Mouse (Mus musculus) midbrain, postnatal 0 days (tissue): ENCODE measurements around the gene Grk1. TPM values are rescaled to one million over a fixed set of nuclear protein-coding genes. Genes with fewer than 3 reads are reported as not detected.

ENCODE experiments used
- ATAC-seq: fragments of 200-750 bp; cut with Nextera tagmentation; 2 replicates; pipeline ENCODE4 v1.8.0; 2017; ENCODE audit warnings: moderate number of reproducible peaks, mild to moderate bottlenecking, moderate TSS enrichment, moderate library complexity; ENCODE audit not compliant: low FRiP score
- DNase-seq: peaks from one replicate; pipeline ENCODE4 v3.0.0-alpha.2; 2015; ENCODE audit warnings: low spot score
- H3K27ac ChIP-seq: fragments of 300-500 bp; sonication (generic); 2 replicates; pipeline ENCODE4 v1.5.1; 2014; ENCODE audit warnings: low read depth, mild to moderate bottlenecking, low read length, mixed read lengths
- H3K27me3 ChIP-seq: fragments of 300-500 bp; sonication (generic); 2 replicates; pipeline ENCODE4 v1.6.1; 2014; ENCODE audit warnings: low read length, control low read depth, mixed read lengths; ENCODE audit not compliant: insufficient read depth
- H3K36me3 ChIP-seq: fragments of 300-500 bp; sonication (generic); 2 replicates; pipeline ENCODE4 v1.6.1; 2014; ENCODE audit warnings: low read length, control low read depth, mixed read lengths; ENCODE audit not compliant: insufficient read depth
- H3K4me1 ChIP-seq: fragments of 300-500 bp; sonication (generic); 2 replicates; pipeline ENCODE4 v1.6.1; 2014; ENCODE audit warnings: mild to moderate bottlenecking, control low read depth, antibody characterized with exemption, low read length, mixed read lengths; ENCODE audit not compliant: insufficient read depth
- H3K4me2 ChIP-seq: fragments of 300-500 bp; sonication (generic); 2 replicates; pipeline ENCODE4 v1.6.1; 2014; ENCODE audit warnings: low read depth, mild to moderate bottlenecking, low read length, mixed read lengths; ENCODE audit not compliant: poor library complexity, severe bottlenecking
- H3K4me3 ChIP-seq: fragments of 300-500 bp; sonication (generic); 2 replicates; pipeline ENCODE4 v1.5.1; 2014; ENCODE audit warnings: low read depth, mild to moderate bottlenecking, low read length, moderate library complexity
- H3K9ac ChIP-seq: fragments of 300-500 bp; sonication (generic); replicated peaks from 2 replicates; pipeline ENCODE4 v1.6.1; 2014; ENCODE audit warnings: mild to moderate bottlenecking, low read length, moderate library complexity, mixed read lengths; ENCODE audit not compliant: poor library complexity, severe bottlenecking
- H3K9me3 ChIP-seq: fragments of 300-500 bp; sonication (generic); 2 replicates; pipeline ENCODE4 v1.6.1; 2016; ENCODE audit warnings: low read length, control low read depth
- CTCF ChIP-seq: IDR thresholded peaks from 2 replicates; pipeline ENCODE4 v1.5.1; 2016; ENCODE audit warnings: antibody characterized with exemption, mild to moderate bottlenecking
- WGBS: fragments of 180-500 bp; shearing (Covaris S2); extraction: QIAGEN DNeasy Blood & Tissue Kit; methylation state at CpG from one replicate; pipeline ENCODE4 v1.1.7; 2014; 5-methylcytosine and 5-hydroxymethylcytosine counted together
- polyA plus RNA-seq: library from polyadenylated mRNA; unstranded; fragments of >200 nt; fragmentation: Nextera tagmentation; extraction: Ambion mirVana; gene quantifications from 2 replicates; pipeline ENCODE4 v1.2.1, GENCODE M21; 2015
- total RNA-seq: library from RNA; depleted of rRNA; stranded (reverse); fragments of >200 nt; gene quantifications from 2 replicates; pipeline ENCODE4 v1.2.3, GENCODE M21; 2014

The Grk1 gene
- total and polyA plus RNA-seq, 2 experiments from 2014 or later = under 0.01 TPM; not detected in 1

DNA sequence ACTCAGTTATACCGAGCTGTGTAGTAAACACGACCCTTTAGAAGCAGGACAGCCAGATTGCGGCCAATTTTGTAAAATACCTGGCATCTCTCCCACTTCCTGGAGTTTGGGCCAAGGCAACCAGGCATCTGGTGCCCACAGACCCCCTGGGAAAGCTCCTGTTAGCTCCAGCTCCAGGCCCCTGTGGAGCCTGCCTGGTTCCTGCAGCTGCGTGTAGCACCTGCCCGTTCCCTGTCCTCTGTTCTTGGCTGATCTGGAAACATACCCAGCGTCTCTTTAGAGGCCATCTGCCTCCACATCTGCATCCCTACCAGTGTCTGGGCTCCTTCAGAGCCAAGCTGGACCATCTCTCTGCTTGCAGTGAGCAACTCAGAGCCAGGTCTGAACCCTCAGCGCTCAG, 25.5 kb downstream of the Grk1 start:
- ATAC-seq = no peak

GRCm38 (mm10) chr8:13430866-13431265, 26.0 kb downstream of the Grk1 start:
- Histone ChIP-seq H3K9ac (0 out of 2 replicates have a peak overlapping the region, but pooled peaks have one; percentile 8), H3K4me2 (no peak overlapping the region), H3K27me3 (peaks cover 15% of the 10 kb centered on the region), H3K9me3 (no peaks in the 10 kb centered on the region), H3K36me3 (no peaks in the 10 kb centered on the region), H3K4me1 (no peaks in the 10 kb centered on the region), H3K4me3 (no peak overlapping the region), H3K27ac (no peak overlapping the region)
- DNase-seq (no peak), ATAC-seq (no peak)
- no peak for TF ChIP-seq CTCF

More for the DNA sequence above, 25.5 kb downstream of the Grk1 start:
- no peaks in the 10 kb centered on the region for H3K9me3 ChIP-seq
- no peak overlapping the region for H3K4me2 ChIP-seq
- no peaks in the 10 kb centered on the region for H3K36me3 ChIP-seq
- TF ChIP-seq CTCF = no peak
- peaks cover 10% of the 10 kb centered on the region for H3K27me3 ChIP-seq
- 72% methylated on average over 7 of the region's 7 CpGs for WGBS
- H3K4me1 ChIP-seq = no peaks in the 10 kb centered on the region
- DNase-seq = peak; percentile 63
- 0 out of 2 replicates have a peak overlapping the region, but pooled peaks have one; percentile 8 for H3K9ac ChIP-seq
- H3K4me3 ChIP-seq = no peak overlapping the region
- H3K27ac ChIP-seq = no peak overlapping the region

DNA sequence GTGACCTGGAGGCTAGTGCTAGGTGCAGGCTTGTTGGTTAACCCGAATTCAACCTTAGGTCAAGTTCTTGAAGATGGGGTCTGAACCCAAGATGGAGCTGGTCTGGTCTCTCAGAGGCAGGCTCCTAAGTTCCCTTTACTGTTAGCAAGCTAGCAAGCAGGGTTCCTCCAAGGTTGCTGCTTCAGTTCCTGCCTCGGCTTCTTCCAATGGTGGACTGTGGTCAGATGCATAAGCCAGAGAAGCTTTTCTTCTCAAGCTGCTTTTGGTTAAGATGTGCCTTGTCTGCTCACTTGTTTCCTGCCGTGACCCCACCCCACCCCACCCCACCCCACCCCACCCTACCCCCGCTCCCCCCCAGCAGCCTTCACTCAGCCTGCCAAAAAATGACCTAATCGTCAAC, 28.2 kb downstream of the Grk1 start:
- DNase-seq = no peak
- Histone ChIP-seq H3K4me2 (no peak overlapping the region), H3K9ac (no peak overlapping the region), H3K4me3 (no peak overlapping the region), H3K27me3 (peaks cover 24% of the 10 kb centered on the region), H3K36me3 (no peaks in the 10 kb centered on the region), H3K4me1 (no peaks in the 10 kb centered on the region), H3K27ac (no peak overlapping the region), H3K9me3 (no peaks in the 10 kb centered on the region)
- ATAC-seq = no peak
- no peak for TF ChIP-seq CTCF
- WGBS = 90% methylated on average over 5 of the region's 5 CpGs

DNA sequence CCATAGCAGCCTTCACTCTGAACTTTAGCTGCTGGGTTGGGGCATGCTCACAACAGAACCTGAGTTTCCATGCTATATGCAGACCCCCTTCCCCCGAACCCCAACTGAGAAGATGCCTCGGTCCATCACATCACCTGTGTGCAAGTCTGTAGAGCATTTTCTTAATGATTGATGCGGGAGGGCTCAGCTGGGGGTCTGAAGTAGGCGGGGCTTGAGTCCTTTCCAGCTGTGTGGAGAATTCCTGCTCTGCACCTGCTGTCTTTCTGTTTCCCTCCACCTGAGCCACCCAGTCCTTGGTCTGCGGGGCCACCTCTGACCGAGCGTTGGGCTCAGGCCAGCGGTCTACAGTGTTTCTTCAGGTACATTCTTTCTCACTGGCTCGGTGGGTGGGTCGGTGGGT, 30.0 kb downstream of the Grk1 start, which contains the start of gene Tmem255b:
TSS of gene Tmem255b (plus strand) at position 301 of the 400 bp plus-strand sequence.
- 14% methylated on average over 10 of the region's 10 CpGs for WGBS
- no peak for ATAC-seq

GRCm38 (mm10) chr8:13436052-13436451, 31.2 kb downstream of the Grk1 start:
- no peak overlapping the region for H3K4me3 ChIP-seq
- H3K4me2 ChIP-seq = no peak overlapping the region
- 6% methylated on average over 8 of the region's 8 CpGs for WGBS
- no peak overlapping the region for H3K9ac ChIP-seq
- peaks cover 24% of the 10 kb centered on the region for H3K27me3 ChIP-seq
- DNase-seq (no peak), ATAC-seq (no peak)
- no peaks in the 10 kb centered on the region for H3K9me3 ChIP-seq
- no peaks in the 10 kb centered on the region for H3K36me3 ChIP-seq
- H3K4me1 ChIP-seq = no peaks in the 10 kb centered on the region
- no peak for TF ChIP-seq CTCF
- H3K27ac ChIP-seq = no peak overlapping the region

More for the DNA sequence above, 30.0 kb downstream of the Grk1 start, which contains the start of gene Tmem255b:
- Histone ChIP-seq H3K36me3 (no peaks in the 10 kb centered on the region), H3K4me2 (peak within 1 kb of the TSS; percentile 24), H3K4me1 (no peaks in the 10 kb centered on the region), H3K9ac (peak within 1 kb of the TSS; percentile 8; the same call in 1 of the 2 replicates), H3K9me3 (no peaks in the 10 kb centered on the region), H3K27me3 (peaks cover 24% of the 10 kb centered on the region), H3K27ac (no peak within 1 kb of the TSS), H3K4me3 (peak within 1 kb of the TSS; percentile 1; the same call in 1 of the 2 replicates)
- DNase-seq = no peak
- TF ChIP-seq CTCF = no peak

GRCm38 (mm10) chr8:13437531-13437930, 32.6 kb downstream of the Grk1 start:
- Histone ChIP-seq H3K4me2 (no peak overlapping the region), H3K4me1 (no peaks in the 10 kb centered on the region), H3K4me3 (no peak overlapping the region), H3K36me3 (no peaks in the 10 kb centered on the region), H3K27me3 (peaks cover 24% of the 10 kb centered on the region), H3K9ac (no peak overlapping the region), H3K9me3 (no peaks in the 10 kb centered on the region), H3K27ac (no peak overlapping the region)
- no peak for TF ChIP-seq CTCF
- ATAC-seq = no peak
- DNase-seq = no peak
- 89% methylated on average over 2 of the region's 2 CpGs for WGBS
